Mouse (Mus musculus): ENCODE data around the gene Ano4. TPM values are rescaled to one million over a fixed set of nuclear protein-coding genes. Genes with fewer than 3 reads are reported as not detected.

Ano4 gene
- total and polyA plus RNA-seq, 3 experiments: not detected

GRCm38 (mm10) chr10:89044166-89044565, 300.4 kb downstream of the Ano4 start:
- in situ Hi-C loops (cut with MboI; ENCODE audit: low pct_ligation_motif_present, low pct_unique_long_range_greater_than_20kb, low sequenced_read_pairs) (no loop called here), dilution Hi-C loops (cut with MboI; ENCODE audit: extremely low pct_ligation_motif_present, extremely low pct_unique_long_range_greater_than_20kb, low sequenced_read_pairs) (no loop called here)
- Histone ChIP-seq H3K9me3 (replicated peaks; ENCODE audit: low read length) (no peaks in the 10 kb centered on the region), H3K36me3 (replicated peaks in 1 of 2; ENCODE audit: control insufficient read depth in 1 of 2, insufficient read depth in 1 of 2, low read length in 1 of 2) (no peaks in the 10 kb centered on the region), H3K9ac (ENCODE audit: insufficient read depth, low read depth) (no peak overlapping the region), H3K4me3 (replicated peaks in 1 of 3; ENCODE audit: low read depth in 2 of 3, low read length in 2 of 3, poor library complexity in 1 of 3) (no peak overlapping the region), H3K4me2 (ENCODE audit: insufficient read depth, low read depth, poor library complexity, severe bottlenecking) (no peak overlapping the region), H3K79me2 (replicated peaks; ENCODE audit: control insufficient read depth, extremely low read depth, insufficient read depth, poor library complexity, severe bottlenecking) (no peaks in the 10 kb centered on the region), H3K27ac (ENCODE audit: insufficient read depth, low read depth) (no peak overlapping the region), H3K4me1 (ENCODE audit: control insufficient read depth in 1 of 2, insufficient read depth in 2 of 2) (no peaks in the 10 kb centered on the region), H3K27me3 (replicated peaks) (no peaks in the 10 kb centered on the region)
- TF ChIP-seq BHLHE40 (IDR thresholded peaks at IDR 0.05; ENCODE audit: low read depth, low read length) (no peak), GABPA (IDR thresholded peaks at IDR 0.05; ENCODE audit: insufficient replicate concordance, low read depth, low read length) (no peak), MYC (IDR thresholded peaks at IDR 0.05; ENCODE audit: low read depth, low read length) (no peak), EP300 (IDR thresholded peaks at IDR 0.05; ENCODE audit: low read length) (no peak), RCOR1 (conservative IDR thresholded peaks at IDR 0.05; ENCODE audit: low read depth, low read length) (no peak)
- no peak for DNase-seq (ENCODE audit: extremely low read depth)

- Histone ChIP-seq H3K27ac (ENCODE audit: insufficient read depth, low read depth) (no peak overlapping the region), H3K4me3 (replicated peaks in 1 of 3; ENCODE audit: low read depth in 2 of 3, low read length in 2 of 3, poor library complexity in 1 of 3) (no peak overlapping the region), H3K27me3 (replicated peaks) (no peaks in the 10 kb centered on the region), H3K79me2 (replicated peaks; ENCODE audit: control insufficient read depth, extremely low read depth, insufficient read depth, poor library complexity, severe bottlenecking) (no peaks in the 10 kb centered on the region), H3K4me1 (ENCODE audit: control insufficient read depth in 1 of 2, insufficient read depth in 2 of 2) (peaks cover 0 to 25% of the 10 kb centered on the region in 2 experiments; a peak in 1 of 4 replicates), H3K4me2 (ENCODE audit: insufficient read depth, low read depth, poor library complexity, severe bottlenecking) (no peak overlapping the region), H3K9me3 (replicated peaks; ENCODE audit: low read length) (no peaks in the 10 kb centered on the region), H3K9ac (ENCODE audit: insufficient read depth, low read depth) (no peak overlapping the region), H3K36me3 (replicated peaks in 1 of 2; ENCODE audit: control insufficient read depth in 1 of 2, insufficient read depth in 1 of 2, low read length in 1 of 2) (no peaks in the 10 kb centered on the region)
- TF ChIP-seq JUND (conservative IDR thresholded peaks at IDR 0.05; ENCODE audit: low read depth, low read length) (no peak), NRF1 (IDR thresholded peaks at IDR 0.05; ENCODE audit: low read depth, low read length) (no peak), ETS1 (conservative IDR thresholded peaks at IDR 0.05; ENCODE audit: low read depth, low read length) (peak; percentile 50)
- in situ Hi-C loops (cut with MboI; ENCODE audit: low pct_ligation_motif_present, low pct_unique_long_range_greater_than_20kb, low sequenced_read_pairs): no loop called here
- peak; percentile 20 for DNase-seq (ENCODE audit: extremely low read depth)
- dilution Hi-C loops (cut with MboI; ENCODE audit: extremely low pct_ligation_motif_present, extremely low pct_unique_long_range_greater_than_20kb, low sequenced_read_pairs): no loop called here
These were observed 325.6 kb downstream of the Ano4 start for GRCm38 (mm10) chr10:89018926-89019325.

GRCm38 (mm10) chr10:89008303-89008702, 336.3 kb downstream of the Ano4 start:
- Histone ChIP-seq H3K36me3 (replicated peaks in 1 of 2; ENCODE audit: control insufficient read depth in 1 of 2, insufficient read depth in 1 of 2, low read length in 1 of 2) (no peaks in the 10 kb centered on the region), H3K79me2 (replicated peaks; ENCODE audit: control insufficient read depth, extremely low read depth, insufficient read depth, poor library complexity, severe bottlenecking) (no peaks in the 10 kb centered on the region), H3K4me1 (ENCODE audit: control insufficient read depth in 1 of 2, insufficient read depth in 2 of 2) (peaks cover 3 to 54% of the 10 kb centered on the region in 2 experiments; a peak in 3 of 4 replicates), H3K9me3 (replicated peaks; ENCODE audit: low read length) (no peaks in the 10 kb centered on the region), H3K27me3 (replicated peaks) (no peaks in the 10 kb centered on the region), H3K4me2 (ENCODE audit: insufficient read depth, low read depth, poor library complexity, severe bottlenecking) (no peak overlapping the region), H3K4me3 (replicated peaks in 1 of 3; ENCODE audit: low read depth in 2 of 3, low read length in 2 of 3, poor library complexity in 1 of 3) (no peak overlapping the region), H3K9ac (ENCODE audit: insufficient read depth, low read depth) (no peak overlapping the region), H3K27ac (ENCODE audit: insufficient read depth, low read depth) (no peak overlapping the region)
- peak; percentile 80 for DNase-seq (ENCODE audit: extremely low read depth)
- in situ Hi-C loops (cut with MboI; ENCODE audit: low pct_ligation_motif_present, low pct_unique_long_range_greater_than_20kb, low sequenced_read_pairs): no loop called here
- dilution Hi-C loops (cut with MboI; ENCODE audit: extremely low pct_ligation_motif_present, extremely low pct_unique_long_range_greater_than_20kb, low sequenced_read_pairs): no loop called here
- TF ChIP-seq E2F4 (IDR thresholded peaks at IDR 0.05; ENCODE audit: insufficient replicate concordance, low read depth, low read length): no peak
- TF ChIP-seq USF2 (conservative IDR thresholded peaks at IDR 0.05; ENCODE audit: low read depth, low read length): no peak
- no peak for TF ChIP-seq KAT2A (IDR thresholded peaks at IDR 0.05; ENCODE audit: insufficient replicate concordance, low read length)
- 0 out of 2 replicates have a peak, but pooled peaks have one; percentile 18 for TF ChIP-seq ZNF384 (IDR thresholded peaks at IDR 0.05; ENCODE audit: low read depth, low read length)
- TF ChIP-seq BHLHE40 (IDR thresholded peaks at IDR 0.05; ENCODE audit: low read depth, low read length): 0 out of 2 replicates have a peak, but pooled peaks have one; percentile 41
- no peak for TF ChIP-seq MAFK (IDR thresholded peaks at IDR 0.05; ENCODE audit: insufficient replicate concordance, low read length)
- TF ChIP-seq JUND (conservative IDR thresholded peaks at IDR 0.05; ENCODE audit: low read depth, low read length): 0 out of 2 replicates have a peak, but pooled peaks have one; percentile 14
- peak; percentile 62; the same call in 1 of the 2 replicates for TF ChIP-seq ETS1 (conservative IDR thresholded peaks at IDR 0.05; ENCODE audit: low read depth, low read length)
- no peak for TF ChIP-seq MAX (IDR thresholded peaks at IDR 0.05; ENCODE audit: low read length)
- TF ChIP-seq USF1 (IDR thresholded peaks at IDR 0.05; ENCODE audit: low read depth, low read length): no peak
- TF ChIP-seq MEF2A (IDR thresholded peaks at IDR 0.05; ENCODE audit: borderline replicate concordance, low read depth, low read length): peak; percentile 51; the same call in 1 of the 2 replicates
- TF ChIP-seq IRF4 (IDR thresholded peaks at IDR 0.05; ENCODE audit: low read depth, low read length): 0 out of 2 replicates have a peak, but pooled peaks have one; percentile 37
- no peak for TF ChIP-seq GABPA (IDR thresholded peaks at IDR 0.05; ENCODE audit: insufficient replicate concordance, low read depth, low read length)
- TF ChIP-seq TCF12 (IDR thresholded peaks at IDR 0.05; ENCODE audit: low read depth, low read length): 0 out of 2 replicates have a peak, but pooled peaks have one; percentile 28
- TF ChIP-seq EP300 (IDR thresholded peaks at IDR 0.05; ENCODE audit: low read length): peak; percentile 71; the same call in 1 of the 2 replicates
- TF ChIP-seq CHD2 (IDR thresholded peaks at IDR 0.05; ENCODE audit: low read length): no peak

Measured in CH12.LX (cell line).